Mouse (Mus musculus) lung, postnatal 0 days (tissue): ENCODE data around the gene Hid1. TPM values are rescaled to one million over a fixed set of nuclear protein-coding genes. Genes with fewer than 3 reads are reported as not detected.
A peak's percentile ranks its signal among the peaks of the same experiment; 100 is the strongest.

Experiments used
- ATAC-seq: fragments of 200-750 bp; cut with Nextera tagmentation; 2 replicates; pipeline ENCODE4 v1.8.0; 2017; ENCODE audit warnings: moderate library complexity
- DNase-seq: peaks from one replicate; pipeline ENCODE4 v3.0.0-alpha.2; 2016; ENCODE audit warnings: low spot score
- H3K27ac ChIP-seq: fragments of 300-500 bp; sonication (generic); 2 replicates; pipeline ENCODE4 v1.5.1; 2014; ENCODE audit warnings: antibody characterized with exemption, mild to moderate bottlenecking, low read length, mixed read lengths
- H3K27me3 ChIP-seq: fragments of 300-500 bp; sonication (generic); replicated peaks from 2 replicates; pipeline ENCODE4 v1.6.1; 2014; ENCODE audit warnings: low read length, mixed read lengths; ENCODE audit not compliant: insufficient read depth
- H3K36me3 ChIP-seq: fragments of 300-500 bp; sonication (generic); 2 replicates; pipeline ENCODE4 v1.6.1; 2014; ENCODE audit warnings: low read length, mixed read lengths; ENCODE audit not compliant: insufficient read depth
- H3K4me1 ChIP-seq: fragments of 300-500 bp; sonication (generic); 2 replicates; pipeline ENCODE4 v1.6.1; 2014; ENCODE audit warnings: antibody characterized with exemption, low read depth, low read length, mixed read lengths; ENCODE audit not compliant: insufficient read depth
- H3K4me2 ChIP-seq: fragments of 300-500 bp; sonication (generic); replicated peaks from 2 replicates; pipeline ENCODE4 v1.6.1; 2014; ENCODE audit warnings: low read depth, mild to moderate bottlenecking, low read length, moderate library complexity, mixed read lengths
- H3K4me3 ChIP-seq: fragments of 300-500 bp; sonication (generic); 2 replicates; pipeline ENCODE4 v1.5.1; 2014; ENCODE audit warnings: low read depth, low read length
- H3K9ac ChIP-seq: fragments of 300-500 bp; sonication (generic); replicated peaks from 2 replicates; pipeline ENCODE4 v1.6.1; 2014; ENCODE audit warnings: low read depth, mild to moderate bottlenecking
- H3K9me3 ChIP-seq: fragments of 300-500 bp; sonication (generic); 2 replicates; pipeline ENCODE4 v1.6.1; 2016; ENCODE audit warnings: low read length, mixed read lengths
- CTCF ChIP-seq: IDR thresholded peaks from 2 replicates; pipeline ENCODE4 v1.5.1; 2016; ENCODE audit warnings: antibody characterized with exemption, mild to moderate bottlenecking
- EP300 ChIP-seq: IDR thresholded peaks from 2 replicates; pipeline ENCODE4 v1.6.1; 2016; ENCODE audit warnings: antibody characterized with exemption, mild to moderate bottlenecking, control low read depth
- WGBS: fragments of 180-500 bp; shearing (Covaris S2); extraction: QIAGEN DNeasy Blood & Tissue Kit; methylation state at CpG from one replicate; pipeline ENCODE4 v1.1.7; 2014; 5-methylcytosine and 5-hydroxymethylcytosine counted together
- polyA plus RNA-seq: library from polyadenylated mRNA; unstranded; fragments of >200 nt; fragmentation: Nextera tagmentation; extraction: Ambion mirVana; gene quantifications from 2 replicates; pipeline ENCODE4 v1.2.1, GENCODE M21; 2015

Hid1 gene
- polyA plus RNA-seq, 1 experiment from 2014 or later, result 16.0 TPM

GRCm38 (mm10) chr11:115359293-115359692 is 8.3 kb downstream of the Hid1 start:
- peak; percentile 55 for ATAC-seq
- Histone ChIP-seq H3K9ac (no peak overlapping the region), H3K4me1 (peaks cover 4% of the 10 kb centered on the region; the same call in 1 of the 2 replicates)

DNA sequence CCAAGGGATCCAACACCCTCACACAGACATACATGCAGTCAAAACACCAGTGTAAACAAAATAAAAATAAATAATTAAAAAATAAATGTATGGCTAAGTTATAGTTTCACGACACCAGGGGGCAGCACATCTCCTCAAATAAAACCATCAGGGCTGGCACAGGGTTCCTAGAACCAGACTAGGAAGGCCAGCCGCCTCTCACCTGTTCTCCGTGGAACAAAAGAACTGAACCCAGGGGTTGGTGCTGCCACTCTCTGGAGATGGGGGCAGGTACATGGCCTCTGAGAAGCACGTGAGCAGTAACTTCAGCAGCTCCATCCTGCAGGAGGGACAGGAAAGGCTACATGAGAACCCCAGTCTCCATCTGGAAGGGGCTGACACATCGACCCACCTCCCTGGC is 9.1 kb downstream of the Hid1 start:
- Histone ChIP-seq H3K4me1 (peaks cover 4% of the 10 kb centered on the region; the same call in 1 of the 2 replicates), H3K9ac (no peak overlapping the region), H3K4me2 (no peak overlapping the region), H3K4me3 (no peak overlapping the region), H3K9me3 (no peaks in the 10 kb centered on the region), H3K27ac (no peak overlapping the region), H3K27me3 (no peaks in the 10 kb centered on the region), H3K36me3 (no peaks in the 10 kb centered on the region)
- DNase-seq (peak; percentile 89), ATAC-seq (peak; percentile 46)
- 13% methylated on average over 5 of the region's 5 CpGs for whole genome bisulfite sequencing
- peak; percentile 70 for TF ChIP-seq CTCF
- TF ChIP-seq EP300, result no peak; the same call in 1 of the 2 replicates

More at GRCm38 (mm10) chr11:115359293-115359692, 8.3 kb downstream of the Hid1 start:
- H3K36me3 ChIP-seq, result no peaks in the 10 kb centered on the region
- no peaks in the 10 kb centered on the region for H3K27me3 ChIP-seq
- H3K9me3 ChIP-seq, result no peaks in the 10 kb centered on the region
- no peak overlapping the region for H3K4me2 ChIP-seq
- H3K4me3 ChIP-seq, result no peak overlapping the region
- DNase-seq, result peak; percentile 60
- peak overlapping the region; percentile 39; the same call in 1 of the 2 replicates for H3K27ac ChIP-seq
- WGBS, result 29% methylated on average over 3 of the region's 3 CpGs
- TF ChIP-seq CTCF (no peak), EP300 (no peak)

DNA sequence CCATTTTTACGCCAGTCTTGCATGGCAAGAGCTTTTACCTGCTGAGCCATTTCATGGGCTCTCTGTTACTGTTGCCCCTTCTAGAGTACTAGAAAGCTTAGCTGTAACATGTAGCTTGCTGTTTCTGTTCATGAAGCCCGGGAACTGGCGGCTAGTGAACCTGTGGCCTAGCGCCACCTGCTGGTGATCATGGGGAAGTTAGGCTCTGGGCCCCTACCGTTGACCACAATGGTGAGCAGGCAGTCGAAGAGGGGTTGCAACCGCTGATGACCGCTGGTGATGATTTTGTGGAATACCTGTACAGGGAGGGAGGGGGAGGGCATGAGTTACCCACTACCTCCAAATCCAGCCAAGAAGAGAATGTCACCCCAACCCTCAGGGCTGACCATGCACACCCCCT is 13.4 kb downstream of the Hid1 start:
- DNase-seq (peak; percentile 84), ATAC-seq (peak; percentile 49; the same call in 1 of the 2 replicates)
- Histone ChIP-seq H3K27me3 (no peaks in the 10 kb centered on the region), H3K9me3 (no peaks in the 10 kb centered on the region), H3K27ac (no peak overlapping the region), H3K4me3 (no peak overlapping the region), H3K9ac (no peak overlapping the region), H3K4me2 (no peak overlapping the region), H3K4me1 (peaks cover 4% of the 10 kb centered on the region; the same call in 1 of the 2 replicates), H3K36me3 (peaks cover 3% of the 10 kb centered on the region; the same call in 1 of the 2 replicates)
- TF ChIP-seq EP300, result no peak
- TF ChIP-seq CTCF, result peak; percentile 96
- 12% methylated on average over 8 of the region's 8 CpGs for WGBS

DNA sequence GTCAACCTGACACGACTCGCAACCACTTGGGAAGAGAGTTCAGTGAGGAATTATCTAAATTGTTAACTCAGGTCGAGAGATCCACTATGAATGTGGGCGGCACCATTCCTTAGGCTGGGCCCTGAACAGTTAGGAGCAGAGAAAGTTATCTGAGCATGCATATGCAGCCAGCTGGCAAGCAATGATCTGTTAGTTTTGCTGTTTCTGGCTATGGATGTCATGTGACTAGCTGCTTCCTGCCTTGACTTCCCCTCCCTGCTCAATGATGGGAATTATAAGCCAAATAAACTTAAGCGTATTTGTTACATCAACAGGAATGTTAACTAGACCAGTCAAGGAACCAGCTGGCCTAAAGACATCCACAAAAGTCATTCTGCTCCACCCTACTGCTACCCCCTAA is 14.2 kb downstream of the Hid1 start:
- TF ChIP-seq EP300, result no peak
- Histone ChIP-seq H3K27me3 (no peaks in the 10 kb centered on the region), H3K27ac (no peak overlapping the region), H3K4me2 (no peak overlapping the region), H3K9ac (no peak overlapping the region), H3K4me1 (no peaks in the 10 kb centered on the region), H3K36me3 (peaks cover 3% of the 10 kb centered on the region; the same call in 1 of the 2 replicates), H3K9me3 (no peaks in the 10 kb centered on the region), H3K4me3 (no peak overlapping the region)
- WGBS, result 83% methylated on average over 5 of the region's 5 CpGs
- no peak for DNase-seq
- no peak for ATAC-seq

DNA sequence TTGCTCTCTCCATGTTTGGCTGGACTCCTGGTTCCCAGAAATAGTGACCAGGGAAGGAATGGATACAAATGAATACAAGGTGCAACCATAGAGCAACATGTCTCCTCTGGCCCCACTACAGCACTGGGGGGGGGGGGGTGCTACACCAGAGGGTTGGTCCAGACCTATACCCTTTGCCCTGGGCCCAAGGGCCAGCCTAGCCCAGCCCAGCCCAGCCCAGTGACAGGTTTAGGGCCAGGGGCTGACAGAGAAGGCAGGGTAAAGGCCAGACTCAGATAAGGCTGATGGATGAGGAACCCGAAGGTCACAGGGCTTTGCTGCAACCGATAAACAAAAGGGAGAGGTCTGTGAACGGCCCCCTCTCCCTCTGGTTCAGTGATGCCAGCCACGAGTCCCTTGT is 17.6 kb downstream of the Hid1 start:
- H3K27me3 ChIP-seq, result 0 out of 2 replicates have a peak, but pooled peaks cover 4% of the 10 kb centered on the region
- no peaks in the 10 kb centered on the region for H3K4me1 ChIP-seq
- ATAC-seq, result no peak
- DNase-seq, result no peak
- no peak overlapping the region for H3K4me3 ChIP-seq
- H3K36me3 ChIP-seq, result peaks cover 3% of the 10 kb centered on the region; the same call in 1 of the 2 replicates
- no peak overlapping the region for H3K9ac ChIP-seq
- no peak for TF ChIP-seq EP300
- TF ChIP-seq CTCF, result no peak
- no peak overlapping the region for H3K4me2 ChIP-seq
- WGBS, result 24% methylated on average over 3 of the region's 4 CpGs
- H3K27ac ChIP-seq, result no peak overlapping the region
- H3K9me3 ChIP-seq, result no peaks in the 10 kb centered on the region

GRCm38 (mm10) chr11:115348681-115349248 is 18.8 kb downstream of the Hid1 start:
- Histone ChIP-seq H3K9me3 (no peaks in the 10 kb centered on the region), H3K27ac (no peak overlapping the region), H3K9ac (no peak overlapping the region), H3K4me3 (no peak overlapping the region), H3K4me1 (no peaks in the 10 kb centered on the region), H3K4me2 (no peak overlapping the region), H3K36me3 (peaks cover 3% of the 10 kb centered on the region; the same call in 1 of the 2 replicates), H3K27me3 (0 out of 2 replicates have a peak, but pooled peaks cover 4% of the 10 kb centered on the region)
- no peak for DNase-seq
- 39% methylated on average over 17 of the region's 17 CpGs for WGBS
- no peak for ATAC-seq
- TF ChIP-seq CTCF (no peak), EP300 (no peak)
